Mouse (Mus musculus) CD4-positive naive resting alpha-beta T cell, adult 76 days (primary cell): ENCODE data around the gene Tmcc3. TPM values are rescaled to one million over a fixed set of nuclear protein-coding genes. Genes with fewer than 3 reads are reported as not detected.

ENCODE experiments used
- total RNA-seq: library from RNA; stranded (reverse); gene quantifications from one replicate; pipeline ENCODE4 v1.2.4, GENCODE M21; 2023

Gene Tmcc3
- 6.8 TPM for total RNA-seq

GRCm38 (mm10) chr10:94311511-94312006 is at the start of gene Tmcc3:
Tmcc3 (plus strand) TSS chr10:94311949.

GRCm38 (mm10) chr10:94298471-94298870 is 13.3 kb upstream of the Tmcc3 start, which contains the start of gene Gm4792:
Gm4792 (minus strand) TSS chr10:94298703.

Other genes with a start within 250 kb of the Tmcc3 start
- 8.0 TPM for gene Nr2c1, start 163.9 kb upstream of the Tmcc3 start, total RNA-seq
- gene Ndufa12, start 113.2 kb upstream of the Tmcc3 start, total RNA-seq: 53.0 TPM
- gene Gm4792, start 13.2 kb upstream of the Tmcc3 start, total RNA-seq: not detected